Mouse (Mus musculus): ENCODE results near the gene Kat6b. TPM values are rescaled to one million over a fixed set of nuclear protein-coding genes. Genes with fewer than 3 reads are reported as not detected.

Gene Kat6b
- total and polyA plus RNA-seq, 3 experiments = 2.3 to 10.9 (median 8.0) TPM

DNA sequence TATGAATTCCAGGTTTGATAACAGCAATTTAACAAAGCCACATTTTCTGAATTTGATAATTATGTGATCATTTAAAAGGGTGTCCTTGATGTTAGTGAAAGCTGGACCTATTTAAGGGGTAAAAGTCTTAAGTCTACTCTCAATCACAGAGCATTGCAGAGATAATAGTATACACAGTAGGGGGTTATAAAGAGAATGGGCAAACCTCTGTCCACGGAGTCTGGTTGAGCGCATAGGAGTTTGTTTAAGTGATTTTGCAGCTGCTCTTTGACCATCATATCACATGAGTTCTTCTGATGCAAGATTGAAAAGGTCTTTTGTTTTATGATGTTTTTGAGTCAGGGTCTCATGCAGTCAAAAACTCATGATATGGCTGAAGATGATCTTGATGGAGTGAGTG lies 3.0 kb downstream of the Kat6b start:
- in situ Hi-C loops (cut with MboI; ENCODE audit: low pct_ligation_motif_present, low pct_unique_long_range_greater_than_20kb, low sequenced_read_pairs) = loop anchor here (25.0 kb wide), 1 partner anchor 253 kb away; no protein-coding TSS in a partner anchor
- no peak for DNase-seq (ENCODE audit: extremely low read depth)
- Histone ChIP-seq H3K4me1 (ENCODE audit: control insufficient read depth in 1 of 2, insufficient read depth in 2 of 2) (peaks cover 4 to 10% of the 10 kb centered on the region in 2 experiments), H3K27me3 (replicated peaks) (no peaks in the 10 kb centered on the region), H3K9me3 (replicated peaks; ENCODE audit: low read length) (peaks cover 3% of the 10 kb centered on the region), H3K36me3 (replicated peaks in 1 of 2; ENCODE audit: control insufficient read depth in 1 of 2, insufficient read depth in 1 of 2, low read length in 1 of 2) (no peaks in the 10 kb centered on the region), H3K27ac (ENCODE audit: insufficient read depth, low read depth) (no peak overlapping the region), H3K4me2 (ENCODE audit: insufficient read depth, low read depth, poor library complexity, severe bottlenecking) (no peak overlapping the region), H3K4me3 (replicated peaks in 1 of 3; ENCODE audit: low read depth in 2 of 3, low read length in 2 of 3, poor library complexity in 1 of 3) (no peak overlapping the region), H3K9ac (ENCODE audit: insufficient read depth, low read depth) (no peak overlapping the region), H3K79me2 (replicated peaks; ENCODE audit: control insufficient read depth, extremely low read depth, insufficient read depth, poor library complexity, severe bottlenecking) (peaks cover 17% of the 10 kb centered on the region)
- dilution Hi-C loops (cut with MboI; ENCODE audit: extremely low pct_ligation_motif_present, extremely low pct_unique_long_range_greater_than_20kb, low sequenced_read_pairs) = no loop called here
- no peak for TF ChIP-seq NRF1 (IDR thresholded peaks at IDR 0.05; ENCODE audit: low read depth, low read length)
- no peak for TF ChIP-seq ZC3H11A (IDR thresholded peaks at IDR 0.05; ENCODE audit: low read depth, low read length)
- TF ChIP-seq SIN3A (IDR thresholded peaks at IDR 0.05; ENCODE audit: low read length) = no peak
- TF ChIP-seq USF2 (conservative IDR thresholded peaks at IDR 0.05; ENCODE audit: low read depth, low read length) = no peak
- no peak for TF ChIP-seq ZNF384 (IDR thresholded peaks at IDR 0.05; ENCODE audit: low read depth, low read length)
- no peak for TF ChIP-seq IRF4 (IDR thresholded peaks at IDR 0.05; ENCODE audit: low read depth, low read length)
- no peak for TF ChIP-seq RCOR1 (conservative IDR thresholded peaks at IDR 0.05; ENCODE audit: low read depth, low read length)
- no peak for TF ChIP-seq MEF2A (IDR thresholded peaks at IDR 0.05; ENCODE audit: borderline replicate concordance, low read depth, low read length)
- no peak for TF ChIP-seq TCF12 (IDR thresholded peaks at IDR 0.05; ENCODE audit: low read depth, low read length)
- TF ChIP-seq JUN (IDR thresholded peaks at IDR 0.05; ENCODE audit: insufficient read depth, low read depth, low read length) = no peak
- no peak for TF ChIP-seq MAFK (IDR thresholded peaks at IDR 0.05; ENCODE audit: insufficient replicate concordance, low read length)
- TF ChIP-seq MXI1 (IDR thresholded peaks at IDR 0.05; ENCODE audit: low read depth, low read length) = no peak
- TF ChIP-seq UBTF (IDR thresholded peaks at IDR 0.05; ENCODE audit: low read depth, low read length) = no peak
- no peak for TF ChIP-seq MAZ (IDR thresholded peaks at IDR 0.05; ENCODE audit: low read depth, low read length)
- no peak for TF ChIP-seq JUND (conservative IDR thresholded peaks at IDR 0.05; ENCODE audit: low read depth, low read length)
- TF ChIP-seq ZKSCAN1 (IDR thresholded peaks at IDR 0.05; ENCODE audit: borderline replicate concordance, low read depth, low read length) = no peak
- no peak for TF ChIP-seq MYC (IDR thresholded peaks at IDR 0.05; ENCODE audit: low read depth, low read length)
- TF ChIP-seq ETS1 (conservative IDR thresholded peaks at IDR 0.05; ENCODE audit: low read depth, low read length) = no peak
- TF ChIP-seq BHLHE40 (IDR thresholded peaks at IDR 0.05; ENCODE audit: low read depth, low read length) = no peak
- TF ChIP-seq KAT2A (IDR thresholded peaks at IDR 0.05; ENCODE audit: insufficient replicate concordance, low read length) = no peak

DNA sequence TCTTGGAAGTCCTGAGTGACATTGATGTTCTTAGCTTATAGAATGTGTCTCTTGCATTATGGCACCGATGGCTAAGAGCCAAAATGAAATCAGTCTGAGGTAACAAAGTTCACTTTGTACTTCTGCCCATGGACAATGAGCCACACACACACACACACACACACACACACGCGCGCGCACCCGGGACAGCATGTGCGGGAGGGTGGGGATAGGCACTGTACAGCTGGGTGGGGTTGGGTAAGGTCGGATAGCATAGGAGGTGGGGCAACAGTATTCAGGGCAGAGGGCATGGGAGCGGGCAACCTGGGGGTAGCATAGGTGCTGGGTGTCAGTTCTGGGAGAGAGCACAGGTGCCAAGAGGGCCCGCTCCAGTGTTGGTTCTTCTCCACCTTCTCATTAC lies 3.5 kb downstream of the Kat6b start:
- H3K36me3 ChIP-seq (replicated peaks in 1 of 2; ENCODE audit: control insufficient read depth in 1 of 2, insufficient read depth in 1 of 2, low read length in 1 of 2) = no peaks in the 10 kb centered on the region
- in situ Hi-C loops (cut with MboI; ENCODE audit: low pct_ligation_motif_present, low pct_unique_long_range_greater_than_20kb, low sequenced_read_pairs) = loop anchor here (25.0 kb wide), 1 partner anchor 253 kb away; no protein-coding TSS in a partner anchor
- H3K4me2 ChIP-seq (ENCODE audit: insufficient read depth, low read depth, poor library complexity, severe bottlenecking) = no peak overlapping the region
- no peaks in the 10 kb centered on the region for H3K9me3 ChIP-seq (replicated peaks; ENCODE audit: low read length)
- H3K4me3 ChIP-seq (replicated peaks in 1 of 3; ENCODE audit: low read depth in 2 of 3, low read length in 2 of 3, poor library complexity in 1 of 3) = no peak overlapping the region
- no peak overlapping the region for H3K9ac ChIP-seq (ENCODE audit: insufficient read depth, low read depth)
- no peak for DNase-seq (ENCODE audit: extremely low read depth)
- H3K27ac ChIP-seq (ENCODE audit: insufficient read depth, low read depth) = no peak overlapping the region
- dilution Hi-C loops (cut with MboI; ENCODE audit: extremely low pct_ligation_motif_present, extremely low pct_unique_long_range_greater_than_20kb, low sequenced_read_pairs) = no loop called here
- H3K4me1 ChIP-seq (ENCODE audit: control insufficient read depth in 1 of 2, insufficient read depth in 2 of 2) = peaks cover 4 to 10% of the 10 kb centered on the region in 2 experiments
- peaks cover 17% of the 10 kb centered on the region for H3K79me2 ChIP-seq (replicated peaks; ENCODE audit: control insufficient read depth, extremely low read depth, insufficient read depth, poor library complexity, severe bottlenecking)
- TF ChIP-seq BHLHE40 (IDR thresholded peaks at IDR 0.05; ENCODE audit: low read depth, low read length) (no peak), USF2 (conservative IDR thresholded peaks at IDR 0.05; ENCODE audit: low read depth, low read length) (no peak), MAX (IDR thresholded peaks at IDR 0.05; ENCODE audit: low read length) (no peak), IRF4 (IDR thresholded peaks at IDR 0.05; ENCODE audit: low read depth, low read length) (no peak), E2F4 (IDR thresholded peaks at IDR 0.05; ENCODE audit: insufficient replicate concordance, low read depth, low read length) (no peak), ZKSCAN1 (IDR thresholded peaks at IDR 0.05; ENCODE audit: borderline replicate concordance, low read depth, low read length) (no peak), MAZ (IDR thresholded peaks at IDR 0.05; ENCODE audit: low read depth, low read length) (no peak), CHD1 (IDR thresholded peaks at IDR 0.05; ENCODE audit: low read depth, low read length) (no peak), KAT2A (IDR thresholded peaks at IDR 0.05; ENCODE audit: insufficient replicate concordance, low read length) (no peak)
- H3K27me3 ChIP-seq (replicated peaks) = no peaks in the 10 kb centered on the region

Measured in CH12.LX (cell line).